Mouse (Mus musculus): ENCODE results near the gene Psmd9. TPM values are rescaled to one million over a fixed set of nuclear protein-coding genes. Genes with fewer than 3 reads are reported as not detected.

Gene Psmd9
- polyA plus RNA-seq, 1 experiment from 2014 or later, result 77.7 TPM

Other genes with a start within 250 kb of the Psmd9 start
- 105 and 106 TPM in 2 replicates for gene Kdm2b, start 179.6 kb upstream of the Psmd9 start, polyA plus RNA-seq (2016; fragmentation: Nextera tagmentation; extraction: Ambion mirVana)
- 13.9 and 14.2 TPM in 2 replicates for gene Orai1, start 154.3 kb upstream of the Psmd9 start, polyA plus RNA-seq (2016; fragmentation: Nextera tagmentation; extraction: Ambion mirVana)
- gene Morn3, start 122.4 kb upstream of the Psmd9 start, polyA plus RNA-seq (2016; fragmentation: Nextera tagmentation; extraction: Ambion mirVana), result not detected in 2 replicates
- gene Tmem120b, start 101.0 kb upstream of the Psmd9 start, polyA plus RNA-seq (2016; fragmentation: Nextera tagmentation; extraction: Ambion mirVana), result 17.4 and 19.4 TPM in 2 replicates
- 2.4 and 2.9 TPM in 2 replicates for gene Rhof, start 36.7 kb upstream of the Psmd9 start, polyA plus RNA-seq (2016; fragmentation: Nextera tagmentation; extraction: Ambion mirVana)
- gene Setd1b, start 27.2 kb upstream of the Psmd9 start, polyA plus RNA-seq (2016; fragmentation: Nextera tagmentation; extraction: Ambion mirVana), result 12.9 and 13.0 TPM in 2 replicates
- gene Hpd, start 13.3 kb downstream of the Psmd9 start, polyA plus RNA-seq (2016; fragmentation: Nextera tagmentation; extraction: Ambion mirVana), result not detected in 2 replicates
- gene Wdr66, start 82.7 kb downstream of the Psmd9 start, polyA plus RNA-seq (2016; fragmentation: Nextera tagmentation; extraction: Ambion mirVana), result 11.3 and 14.8 TPM in 2 replicates
- gene Bcl7a, start 174.4 kb downstream of the Psmd9 start, polyA plus RNA-seq (2016; fragmentation: Nextera tagmentation; extraction: Ambion mirVana), result 66.7 and 70.9 TPM in 2 replicates
- gene Mlxip, start 225.4 kb downstream of the Psmd9 start, polyA plus RNA-seq (2016; fragmentation: Nextera tagmentation; extraction: Ambion mirVana), result 21.7 and 23.3 TPM in 2 replicates